ENCODE assay signal across 31 mouse cellular contexts in the genomic region with DNA sequence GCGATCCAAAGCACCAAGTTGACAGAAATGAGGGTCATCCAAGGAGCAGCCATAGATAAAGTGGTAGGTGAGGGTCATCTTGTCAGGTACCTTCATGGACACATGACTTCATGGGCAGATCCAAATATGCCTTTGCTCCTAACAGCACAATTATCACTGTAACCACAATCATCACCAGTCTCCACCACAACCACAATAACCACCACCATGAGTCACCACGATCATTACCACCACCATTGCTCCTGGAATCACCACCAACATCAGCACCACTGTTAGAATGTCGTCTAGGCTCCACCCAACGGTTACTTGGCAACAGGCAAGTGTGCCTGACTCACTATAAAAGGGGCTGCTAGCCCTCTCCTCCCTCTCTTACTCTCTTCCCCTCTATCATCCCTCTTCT. TPM values are rescaled to one million over a fixed set of nuclear protein-coding genes. Genes with fewer than 3 reads are reported as not detected.
DNase-seq lines count a peak whose midpoint lies in the region; ATAC-seq and TF ChIP-seq lines count a peak whose summit lies in the region.
"Had no signal": no experiment of that assay in that cellular context is flagged by ENCODE, and none has a peak within 500 bp of the region (broad histone marks: within the 10 kb centered on the region; RNA-seq: fewer than 3 reads in every experiment).

No protein-coding gene starts in this region.

- no peak for TF ChIP-seq EP300 in CH12.LX (IDR thresholded peaks at IDR 0.05; ENCODE audit: low read length)

- no peak for DNase-seq in CH12.LX (ENCODE audit: extremely low read depth)
- peak; percentile 52 for DNase-seq in induced T-regulatory cell, adult 2 months (ENCODE audit: low read depth)
- no peak for DNase-seq in retina, postnatal 1 day
- DNase-seq in urinary bladder, adult 2 months (ENCODE audit: low spot score), result no peak
- DNase-seq: adrenal gland, adult 2 months; cerebellum, adult 8-10 months; cerebellum, postnatal 25 days; gastrocnemius, postnatal 25 days; heart, postnatal 10 days; kidney, adult 2 months; kidney, postnatal 36 days; lung, postnatal 36 days; spleen, adult 18-20 months; thymus, adult 18-20 months; thymus, postnatal 25 days had no signal

- H3K36me3 ChIP-seq in megakaryocyte, embryonic 14.5 days (replicated peaks; ENCODE audit: low read length), result peaks cover 1% of the 10 kb centered on the region
- H3K36me3 ChIP-seq in CH12.LX (replicated peaks in 1 of 2; ENCODE audit: control insufficient read depth in 1 of 2, insufficient read depth in 1 of 2, low read length in 1 of 2), result no peaks in the 10 kb centered on the region
- no peaks in the 10 kb centered on the region for H3K36me3 ChIP-seq in liver, embryonic 12.5 days
- H3K36me3 ChIP-seq: embryonic facial prominence, embryonic 10.5 days; embryonic facial prominence, embryonic 15.5 days; G1E; heart, embryonic 13.5 days; hindbrain, embryonic 10.5 days; hindbrain, embryonic 15.5 days; limb, embryonic 12.5 days; midbrain, embryonic 13.5 days; neural tube, embryonic 15.5 days had no signal

- H3K4me1 ChIP-seq in megakaryocyte, embryonic 14.5 days, result peaks cover 46% of the 10 kb centered on the region
- peaks cover 24 to 83% of the 10 kb centered on the region in 2 experiments for H3K4me1 ChIP-seq in CH12.LX (ENCODE audit: control insufficient read depth in 1 of 2, insufficient read depth in 2 of 2)
- no peaks in the 10 kb centered on the region for H3K4me1 ChIP-seq in liver, embryonic 12.5 days
- H3K4me1 ChIP-seq: embryonic facial prominence, embryonic 10.5 days; embryonic facial prominence, embryonic 15.5 days; forebrain, embryonic 13.5 days; hindbrain, embryonic 10.5 days; hindbrain, embryonic 15.5 days; limb, embryonic 12.5 days; midbrain, embryonic 13.5 days; neural tube, embryonic 15.5 days had no signal

- H3K27me3 ChIP-seq in megakaryocyte, embryonic 14.5 days (replicated peaks), result peaks cover 19% of the 10 kb centered on the region
- no peaks in the 10 kb centered on the region for H3K27me3 ChIP-seq in CH12.LX (replicated peaks)
- no peaks in the 10 kb centered on the region for H3K27me3 ChIP-seq in liver, embryonic 12.5 days (replicated peaks)
- H3K27me3 ChIP-seq: embryonic facial prominence, embryonic 15.5 days; forebrain, embryonic 13.5 days; heart, embryonic 13.5 days; hindbrain, embryonic 15.5 days; limb, embryonic 12.5 days; midbrain, embryonic 13.5 days; neural tube, embryonic 15.5 days had no signal

- no peak overlapping the region for H3K4me2 ChIP-seq in CH12.LX (ENCODE audit: insufficient read depth, low read depth, poor library complexity, severe bottlenecking)
- H3K4me2 ChIP-seq in liver, embryonic 12.5 days, result no peak overlapping the region
- H3K4me2 ChIP-seq: embryonic facial prominence, embryonic 15.5 days; forebrain, embryonic 13.5 days; heart, embryonic 13.5 days; hindbrain, embryonic 15.5 days; limb, embryonic 12.5 days; midbrain, embryonic 13.5 days; neural tube, embryonic 15.5 days had no signal

- TF ChIP-seq RAD21 in CH12.LX (IDR thresholded peaks at IDR 0.05; ENCODE audit: low read depth, low read length), result no peak

- dilution Hi-C loops in CH12.LX (cut with MboI; ENCODE audit: extremely low pct_ligation_motif_present, extremely low pct_unique_long_range_greater_than_20kb, low sequenced_read_pairs), result no loop called here

- ATAC-seq in megakaryocyte, adult 5-6 weeks (ENCODE audit: poor library complexity, severe bottlenecking), result no peak
- ATAC-seq in liver, embryonic 12.5 days, result no peak
- ATAC-seq: forebrain, embryonic 13.5 days; midbrain, embryonic 13.5 days had no signal

- in situ Hi-C loops in CH12.LX (cut with MboI; ENCODE audit: low pct_ligation_motif_present, low pct_unique_long_range_greater_than_20kb, low sequenced_read_pairs), result no loop called here

- no peak for TF ChIP-seq CTCF in CH12.LX (conservative IDR thresholded peaks at IDR 0.05 in 1 of 2, IDR thresholded peaks at IDR 0.05 in 1 of 2; ENCODE audit: low read depth in 2 of 2, low read length in 2 of 2)

- H3K27ac ChIP-seq in CH12.LX (ENCODE audit: insufficient read depth, low read depth), result no peak overlapping the region
- H3K27ac ChIP-seq in liver, embryonic 12.5 days, result no peak overlapping the region
- H3K27ac ChIP-seq: embryonic facial prominence, embryonic 10.5 days; embryonic facial prominence, embryonic 15.5 days; forebrain, embryonic 13.5 days; heart, embryonic 13.5 days; hindbrain, embryonic 10.5 days; hindbrain, embryonic 15.5 days; layer of hippocampus, adult 2 months; left cerebral cortex, adult 2 months; limb, embryonic 12.5 days; midbrain, embryonic 13.5 days; neural tube, embryonic 15.5 days; stomach, postnatal 0 days had no signal

- WGBS in liver, embryonic 12.5 days (ENCODE audit: insufficient replicate concordance), result 50% methylated on average over 4 of the region's 4 CpGs

- H3K79me2 ChIP-seq in CH12.LX (replicated peaks; ENCODE audit: control insufficient read depth, extremely low read depth, insufficient read depth, poor library complexity, severe bottlenecking), result no peaks in the 10 kb centered on the region

- no peak for TF ChIP-seq POLR2A in CH12.LX (IDR thresholded peaks at IDR 0.05; ENCODE audit: low read depth, low read length)

- no peak overlapping the region for H3K9ac ChIP-seq in CH12.LX (ENCODE audit: insufficient read depth, low read depth)
- H3K9ac ChIP-seq in liver, embryonic 12.5 days, result no peak overlapping the region
- H3K9ac ChIP-seq: embryonic facial prominence, embryonic 15.5 days; forebrain, embryonic 13.5 days; heart, embryonic 13.5 days; hindbrain, embryonic 15.5 days; limb, embryonic 12.5 days; midbrain, embryonic 13.5 days; neural tube, embryonic 15.5 days had no signal

- peak overlapping the region; percentile 1 for H3K4me3 ChIP-seq in megakaryocyte, embryonic 14.5 days (replicated peaks)
- no peak overlapping the region for H3K4me3 ChIP-seq in CH12.LX (replicated peaks in 1 of 3; ENCODE audit: low read depth in 2 of 3, low read length in 2 of 3, poor library complexity in 1 of 3)
- no peak overlapping the region for H3K4me3 ChIP-seq in liver, embryonic 12.5 days
- H3K4me3 ChIP-seq: embryonic facial prominence, embryonic 10.5 days; embryonic facial prominence, embryonic 15.5 days; forebrain, embryonic 13.5 days; heart, embryonic 13.5 days; hindbrain, embryonic 10.5 days; hindbrain, embryonic 15.5 days; layer of hippocampus, adult 2 months; left cerebral cortex, adult 2 months; limb, embryonic 12.5 days; midbrain, embryonic 13.5 days; neural tube, embryonic 15.5 days had no signal

- H3K9me3 ChIP-seq in megakaryocyte, embryonic 14.5 days, result peaks cover 1% of the 10 kb centered on the region
- H3K9me3 ChIP-seq in CH12.LX (replicated peaks; ENCODE audit: low read length), result peaks cover 2% of the 10 kb centered on the region
- no peaks in the 10 kb centered on the region for H3K9me3 ChIP-seq in liver, embryonic 12.5 days (replicated peaks)
- H3K9me3 ChIP-seq: embryonic facial prominence, embryonic 10.5 days; embryonic facial prominence, embryonic 15.5 days; forebrain, embryonic 13.5 days; G1E; heart, embryonic 13.5 days; hindbrain, embryonic 10.5 days; hindbrain, embryonic 15.5 days; limb, embryonic 12.5 days; midbrain, embryonic 13.5 days; neural tube, embryonic 15.5 days had no signal

TF ChIP-seq in CH12.LX, 34 proteins besides CTCF, POLR2A, EP300 and RAD21:
- TF ChIP-seq BHLHE40 (IDR thresholded peaks at IDR 0.05; ENCODE audit: low read depth, low read length) (0 out of 2 replicates have a peak, but pooled peaks have one; percentile 19), USF2 (conservative IDR thresholded peaks at IDR 0.05; ENCODE audit: low read depth, low read length) (no peak), SMC3 (IDR thresholded peaks at IDR 0.05; ENCODE audit: low read depth, low read length) (no peak), ZMIZ1 (IDR thresholded peaks at IDR 0.05; ENCODE audit: low read depth, low read length) (no peak), MAFK (IDR thresholded peaks at IDR 0.05; ENCODE audit: insufficient replicate concordance, low read length) (0 out of 2 replicates have a peak, but pooled peaks have one; percentile 9), MAZ (IDR thresholded peaks at IDR 0.05; ENCODE audit: low read depth, low read length) (no peak), PAX5 (IDR thresholded peaks at IDR 0.05; ENCODE audit: low read length) (no peak), GABPA (IDR thresholded peaks at IDR 0.05; ENCODE audit: insufficient replicate concordance, low read depth, low read length) (no peak), MXI1 (IDR thresholded peaks at IDR 0.05; ENCODE audit: low read depth, low read length) (no peak), ETS1 (conservative IDR thresholded peaks at IDR 0.05; ENCODE audit: low read depth, low read length) (no peak; the same call in 1 of the 2 replicates)

RNA-seq across cellular contexts. Expression of a gene that starts 33.4 kb away (rescaled TPM):
- polyA plus RNA-seq in megakaryocyte, embryonic 14.5 days (2012; ENCODE audit: insufficient read depth, low replicate concordance), result 24.6 TPM in 1 of 2 replicates, not detected in the other
- total RNA-seq in megakaryocyte, adult 5-6 weeks (2015), result 639 and 700 TPM in 2 replicates
- total RNA-seq in megakaryocyte, adult 5-6 weeks (2017), result 625 and 748 TPM in 2 replicates
- total RNA-seq in CH12.LX (2012; rRNA removed), result 553 and 781 TPM in 2 replicates
- 2,677 and 3,148 TPM in 2 replicates for total RNA-seq in CH12.LX (2014; rRNA removed)
- 1,927 and 2,021 TPM in 2 replicates for polyA plus RNA-seq in CH12.LX (2012; ENCODE audit: insufficient read length, low read depth)
- 129 and 172 TPM in 2 replicates for polyA plus RNA-seq in urinary bladder, adult 2 months (2012; rRNA removed)
- polyA plus RNA-seq in liver, embryonic 12.5 days (2016; fragmentation: Nextera tagmentation; extraction: Ambion mirVana), result 464 TPM in 2 replicates
